Mouse (Mus musculus) hindbrain, embryonic 10.5 days (tissue): ENCODE results near the gene Gm13084. TPM values are rescaled to one million over a fixed set of nuclear protein-coding genes. Genes with fewer than 3 reads are reported as not detected.
"Not testable (repeated sequence)": the region's sequence is repeated elsewhere in the genome, so short reads cannot be mapped to it uniquely, and the experiment has no call there.

Source experiments
- DNase-seq: peaks from one replicate; pipeline ENCODE4 v3.0.0-alpha.2; 2017; ENCODE audit warnings: low spot score
- H3K27ac ChIP-seq: fragments of 300-500 bp; sonication (generic); 2 replicates; pipeline ENCODE4 v1.5.1; 2016; ENCODE audit warnings: mild to moderate bottlenecking, moderate library complexity
- H3K27me3 ChIP-seq: fragments of 300-500 bp; sonication (generic); 2 replicates; pipeline ENCODE4 v1.6.1; 2016; ENCODE audit warnings: mild to moderate bottlenecking; ENCODE audit not compliant: poor library complexity, insufficient read depth, severe bottlenecking
- H3K36me3 ChIP-seq: fragments of 300-500 bp; sonication (generic); 2 replicates; pipeline ENCODE4 v1.6.1; 2016; ENCODE audit warnings: mild to moderate bottlenecking, moderate library complexity
- H3K4me1 ChIP-seq: fragments of 300-500 bp; sonication (generic); replicated peaks from 2 replicates; pipeline ENCODE4 v1.6.1; 2016; ENCODE audit warnings: mild to moderate bottlenecking
- H3K4me3 ChIP-seq: fragments of 300-500 bp; sonication (generic); 2 replicates; pipeline ENCODE4 v1.5.1; 2016; ENCODE audit warnings: mild to moderate bottlenecking, moderate library complexity
- H3K9me3 ChIP-seq: fragments of 300-500 bp; sonication (generic); 2 replicates; pipeline ENCODE4 v1.6.1; 2016; ENCODE audit warnings: mild to moderate bottlenecking, moderate library complexity
- WGBS: fragments of 180-500 bp; shearing (Covaris S2); methylation state at CpG from one replicate; pipeline ENCODE4 v1.1.7; 2016; 5-methylcytosine and 5-hydroxymethylcytosine counted together
- polyA plus RNA-seq: library from polyadenylated mRNA; unstranded; fragments of >200 nt; fragmentation: Nextera tagmentation; extraction: Ambion mirVana; gene quantifications from 2 replicates; pipeline ENCODE4 v1.2.1, GENCODE M21; 2016

Gene Gm13084
- not detected in 2 replicates for polyA plus RNA-seq

DNA sequence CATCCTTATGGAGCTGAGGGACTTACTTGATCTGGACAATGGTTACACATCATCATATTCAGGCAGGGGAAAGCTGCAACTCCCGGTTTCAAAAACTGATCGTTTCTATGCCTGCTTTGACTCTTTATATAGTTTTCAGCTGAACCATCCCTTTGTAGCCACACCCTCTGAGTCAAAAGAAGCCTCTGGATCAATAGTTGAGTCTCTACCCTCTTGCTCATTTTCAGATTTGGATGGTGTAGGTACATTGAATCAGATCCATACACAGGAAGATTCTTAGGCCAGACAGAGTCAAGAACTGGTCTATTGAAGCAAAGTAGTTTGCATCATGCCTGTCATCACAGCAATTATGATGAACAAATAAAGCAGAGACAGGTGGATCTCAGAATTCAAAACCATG, at the start of gene Gm13084:
Gm13084 (minus strand) TSS at position 101 of the 400 bp plus-strand sequence.
- Histone ChIP-seq H3K9me3 (peaks cover 56% of the 10 kb centered on the region), H3K4me1 (no peaks in the 10 kb centered on the region), H3K36me3 (no peaks in the 10 kb centered on the region), H3K4me3 (no peak within 1 kb of the TSS), H3K27me3 (no peaks in the 10 kb centered on the region), H3K27ac (no peak within 1 kb of the TSS)
- DNase-seq: no peak
- 84% methylated on average over 2 of the region's 2 CpGs for WGBS

DNA sequence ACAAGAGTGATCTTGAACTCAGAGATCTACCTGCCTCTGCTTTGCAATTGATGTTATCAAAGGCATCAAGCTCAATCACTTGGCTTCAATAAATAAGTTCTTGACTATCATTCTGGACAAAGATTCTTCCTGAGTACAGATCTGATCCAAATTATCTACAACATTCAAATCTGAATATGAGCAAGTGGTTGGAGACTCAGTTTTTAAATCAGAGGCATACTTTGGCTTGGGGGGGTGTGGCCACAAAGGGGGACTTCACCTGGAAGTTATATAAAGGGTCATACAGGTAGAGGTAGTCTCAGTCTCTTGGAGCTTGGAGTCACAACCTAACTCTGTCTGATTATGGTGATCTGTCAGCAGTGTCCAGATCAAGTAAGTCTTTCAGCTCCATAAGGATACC, 30.3 kb upstream of the Gm13084 start, which contains the start of gene Gm13103:
Gm13103 (plus strand) TSS at position 301 of the 400 bp plus-strand sequence.
- not testable (repeated sequence) for H3K36me3 ChIP-seq, DNase-seq, H3K4me1 ChIP-seq, H3K27ac ChIP-seq, H3K27me3 ChIP-seq, H3K4me3 ChIP-seq
- peaks cover 41% of the 10 kb centered on the region for H3K9me3 ChIP-seq

DNA sequence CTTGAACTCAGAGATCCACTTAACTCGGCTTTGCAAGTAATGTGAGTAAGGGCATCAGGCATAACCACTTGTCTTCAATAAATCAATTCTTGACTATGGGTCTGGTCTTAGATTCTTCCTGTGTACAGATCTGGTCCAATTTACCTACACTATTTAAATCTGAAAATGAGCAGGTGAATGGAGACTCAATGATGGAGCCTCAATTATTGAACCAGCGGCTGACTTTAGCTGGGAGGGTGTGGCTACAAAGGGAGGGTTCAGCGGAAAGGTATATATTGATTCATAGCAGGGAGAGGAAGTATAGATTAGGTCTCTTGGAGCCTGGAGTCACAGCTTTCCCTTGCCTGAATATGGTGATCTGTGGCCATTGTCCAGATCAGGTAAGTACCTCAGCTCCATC, 26.8 kb downstream of the Gm13084 start, which contains the start of gene Gm13023:
Gm13023 (plus strand) TSS at position 301 of the 400 bp plus-strand sequence.
- not testable (repeated sequence) for H3K27ac ChIP-seq, DNase-seq, H3K4me1 ChIP-seq, H3K36me3 ChIP-seq, H3K4me3 ChIP-seq, H3K27me3 ChIP-seq
- WGBS: 91% methylated on average over 3 of the region's 3 CpGs
- peaks cover 40% of the 10 kb centered on the region for H3K9me3 ChIP-seq

Other genes starting within 250 kb of the Gm13084 start
- not detected in 2 replicates for gene Gm13083, start 201.1 kb downstream of the Gm13084 start, polyA plus RNA-seq
- not detected in 2 replicates for gene Gm13088, start 158.8 kb downstream of the Gm13084 start, polyA plus RNA-seq
- gene Gm13089, start 113.4 kb downstream of the Gm13084 start, polyA plus RNA-seq: not detected in 2 replicates
- not detected in 2 replicates for gene Gm13078, start 96.6 kb downstream of the Gm13084 start, polyA plus RNA-seq
- not detected in 2 replicates for gene Gm13023, start 26.7 kb downstream of the Gm13084 start, polyA plus RNA-seq
- gene Gm13103, start 30.4 kb upstream of the Gm13084 start, polyA plus RNA-seq: not detected in 2 replicates
- gene Pramef6, start 84.3 kb upstream of the Gm13084 start, polyA plus RNA-seq: not detected in 2 replicates
- gene Pramef25, start 134.9 kb upstream of the Gm13084 start, polyA plus RNA-seq: not detected in 2 replicates
- gene Gm13101, start 150.9 kb upstream of the Gm13084 start, polyA plus RNA-seq: not detected in 2 replicates
- gene Pramef17, start 178.3 kb upstream of the Gm13084 start, polyA plus RNA-seq: not detected in 2 replicates
- gene Pramel4, start 243.0 kb upstream of the Gm13084 start, polyA plus RNA-seq: not detected in 2 replicates